Mouse (Mus musculus) lung, postnatal 36 days (tissue): ENCODE measurements around the gene Galc.

Experiments used
- DNase-seq: peaks from one replicate; pipeline ENCODE4 v3.0.0; 2022; ENCODE audit warnings: mixed read lengths

Galc gene

GRCm38 (mm10) chr12:98180235-98180800, 78.9 kb downstream of the Galc start:
- no peak for DNase-seq

- DNase-seq, result no peak
Observed at GRCm38 (mm10) chr12:98179496-98179895, 79.8 kb downstream of the Galc start.

GRCm38 (mm10) chr12:98176632-98177031, 82.6 kb downstream of the Galc start:
- no peak for DNase-seq

- no peak for DNase-seq
Observed at GRCm38 (mm10) chr12:98161901-98162300, 97.4 kb downstream of the Galc start.

- no peak for DNase-seq
Observed at GRCm38 (mm10) chr12:98160867-98161266, 98.4 kb downstream of the Galc start.
